Mouse (Mus musculus): ENCODE results near the gene Dusp23.

GRCm38 (mm10) chr1:172665457-172665856 lies 32.7 kb upstream of the Dusp23 start:
- TF ChIP-seq GATA1 (IDR thresholded peaks at IDR 0.05; ENCODE audit: borderline replicate concordance, low read length) (no peak), FLI1 (IDR thresholded peaks at IDR 0.05; ENCODE audit: low read length) (no peak)
